Mouse (Mus musculus) hindbrain, postnatal 0 days (tissue): Measurements from ENCODE around the gene Slc15a2. TPM values are rescaled to one million over a fixed set of nuclear protein-coding genes. Genes with fewer than 3 reads are reported as not detected.
A peak's percentile ranks its signal among the peaks of the same experiment; 100 is the strongest.

Experiments
- ATAC-seq: fragments of 200-750 bp; cut with Nextera tagmentation; 2 replicates; pipeline ENCODE4 v1.8.0; 2017; ENCODE audit warnings: mild to moderate bottlenecking, moderate TSS enrichment, moderate library complexity
- DNase-seq: peaks from one replicate; pipeline ENCODE4 v3.0.0-alpha.2; 2015; ENCODE audit warnings: low spot score
- H3K27ac ChIP-seq: fragments of 300-500 bp; sonication (generic); 2 replicates; pipeline ENCODE4 v1.5.1; 2014; ENCODE audit warnings: mild to moderate bottlenecking
- H3K27me3 ChIP-seq: fragments of 300-500 bp; sonication (generic); 2 replicates; pipeline ENCODE4 v1.6.1; 2014; ENCODE audit warnings: low read length, mixed read lengths; ENCODE audit not compliant: insufficient read depth
- H3K36me3 ChIP-seq: fragments of 300-500 bp; sonication (generic); 2 replicates; pipeline ENCODE4 v1.6.1; 2014; ENCODE audit warnings: low read length, mixed read lengths; ENCODE audit not compliant: insufficient read depth
- H3K4me1 ChIP-seq: fragments of 300-500 bp; sonication (generic); 2 replicates; pipeline ENCODE4 v1.6.1; 2014; ENCODE audit warnings: antibody characterized with exemption, low read length, mixed read lengths; ENCODE audit not compliant: insufficient read depth
- H3K4me2 ChIP-seq: fragments of 300-500 bp; sonication (generic); 2 replicates; pipeline ENCODE4 v1.6.1; 2014; ENCODE audit warnings: low read depth, mild to moderate bottlenecking, low read length, moderate library complexity, mixed read lengths
- H3K4me3 ChIP-seq: fragments of 300-500 bp; sonication (generic); 2 replicates; pipeline ENCODE4 v1.5.1; 2014; ENCODE audit warnings: low read length
- H3K9ac ChIP-seq: fragments of 300-500 bp; sonication (generic); replicated peaks from 2 replicates; pipeline ENCODE4 v1.6.1; 2014; ENCODE audit warnings: mild to moderate bottlenecking, low read length, moderate library complexity, mixed read lengths
- H3K9me3 ChIP-seq: fragments of 300-500 bp; sonication (generic); 2 replicates; pipeline ENCODE4 v1.6.1; 2016; ENCODE audit warnings: low read length, mixed read lengths
- CTCF ChIP-seq: IDR thresholded peaks from 2 replicates; pipeline ENCODE4 v1.5.1; 2016; ENCODE audit warnings: antibody characterized with exemption, control low read depth, low read depth
- WGBS: fragments of 180-500 bp; shearing (Covaris S2); extraction: QIAGEN DNeasy Blood & Tissue Kit; methylation state at CpG from one replicate; pipeline ENCODE4 v1.1.7; 2014; 5-methylcytosine and 5-hydroxymethylcytosine counted together
- polyA plus RNA-seq: library from polyadenylated mRNA; unstranded; fragments of >200 nt; fragmentation: Nextera tagmentation; extraction: Ambion mirVana; gene quantifications from 2 replicates; pipeline ENCODE4 v1.2.1, GENCODE M21; 2015
- total RNA-seq: library from RNA; depleted of rRNA; stranded (reverse); fragments of >200 nt; gene quantifications from 2 replicates; pipeline ENCODE4 v1.2.3, GENCODE M21; 2014

The Slc15a2 gene
- total and polyA plus RNA-seq, 2 experiments from 2014 or later = 25.5 to 30.3 TPM

DNA sequence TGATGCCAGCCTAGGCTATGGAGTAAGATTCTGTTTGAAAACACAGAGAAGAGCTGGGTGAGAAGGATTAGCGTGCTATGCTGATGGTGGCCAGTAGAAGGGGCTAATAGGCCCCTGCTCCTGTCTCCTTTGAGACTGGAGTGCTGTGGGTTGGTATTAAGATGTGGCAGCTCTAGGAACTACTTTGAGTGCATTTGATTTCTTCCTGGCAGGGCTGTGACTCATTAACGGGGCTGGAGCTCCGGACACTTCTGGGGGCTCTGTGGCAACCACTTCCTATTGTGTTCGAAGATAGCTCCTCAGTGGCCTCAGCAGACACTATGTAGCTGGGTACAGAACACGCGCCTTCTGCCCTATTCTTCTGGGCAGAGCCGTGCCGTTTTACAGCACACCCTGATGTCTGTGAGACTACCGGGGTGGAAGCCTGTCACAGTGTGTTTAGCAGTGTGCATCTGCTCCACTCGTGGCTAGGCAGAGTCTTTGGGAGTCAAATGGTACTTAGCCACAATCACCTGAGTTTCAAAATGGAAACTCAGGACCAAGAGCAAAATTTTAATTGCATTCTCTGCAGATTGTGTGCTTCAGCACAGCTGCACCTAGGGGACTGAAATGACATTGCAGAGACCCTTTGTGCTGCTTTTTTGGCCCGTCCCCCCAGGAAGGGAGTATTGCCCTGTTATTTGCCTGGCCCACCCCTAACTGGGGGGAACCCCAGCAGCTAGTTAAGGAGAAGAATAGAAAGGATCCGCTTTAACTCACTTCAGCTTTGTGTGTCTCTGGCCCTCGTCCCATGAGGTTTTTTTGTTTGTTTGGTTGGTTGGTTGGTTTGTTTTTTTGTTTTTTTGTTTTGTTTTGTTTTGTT, 64.3 kb downstream of the Slc15a2 start:
- H3K27me3 ChIP-seq = no peaks in the 10 kb centered on the region
- no peak overlapping the region for H3K27ac ChIP-seq
- no peak overlapping the region for H3K4me2 ChIP-seq
- peak; percentile 21; the same call in 1 of the 2 replicates for ATAC-seq
- no peak overlapping the region for H3K9ac ChIP-seq
- H3K4me3 ChIP-seq = no peak overlapping the region
- H3K9me3 ChIP-seq = no peaks in the 10 kb centered on the region
- TF ChIP-seq CTCF = peak; percentile 40
- no peaks in the 10 kb centered on the region for H3K4me1 ChIP-seq
- H3K36me3 ChIP-seq = no peaks in the 10 kb centered on the region
- 54% methylated on average over 13 of the region's 13 CpGs for WGBS
- DNase-seq = peak; percentile 17

- TF ChIP-seq CTCF = no peak
- Histone ChIP-seq H3K4me3 (no peak overlapping the region), H3K27ac (no peak overlapping the region), H3K27me3 (no peaks in the 10 kb centered on the region), H3K4me2 (no peak overlapping the region), H3K36me3 (no peaks in the 10 kb centered on the region), H3K9me3 (no peaks in the 10 kb centered on the region), H3K4me1 (no peaks in the 10 kb centered on the region), H3K9ac (no peak overlapping the region)
- DNase-seq (no peak), ATAC-seq (no peak)
Observed at GRCm38 (mm10) chr16:36718637-36719036, 66.1 kb downstream of the Slc15a2 start.

DNA sequence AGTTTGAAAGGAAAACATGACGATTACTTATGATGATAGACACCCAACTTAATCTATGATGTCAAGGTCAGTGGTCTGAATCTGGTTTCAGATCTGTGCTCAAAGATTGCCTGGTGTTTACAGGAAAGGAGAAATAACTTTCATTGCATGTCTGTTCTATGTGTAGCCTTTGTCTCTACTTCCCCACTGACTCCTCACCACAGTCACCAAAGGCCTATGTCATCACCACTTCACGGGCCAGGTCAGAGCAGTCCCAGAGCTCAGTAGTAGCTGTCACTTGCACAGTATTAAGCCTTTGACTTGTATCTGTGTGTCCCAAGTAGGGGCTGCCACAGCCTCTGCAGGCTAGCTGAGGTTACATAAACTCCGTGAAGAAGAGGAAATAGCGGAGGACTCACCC, 67.3 kb downstream of the Slc15a2 start:
- no peak for ATAC-seq
- TF ChIP-seq CTCF = no peak
- WGBS = 89% methylated on average over 4 of the region's 4 CpGs

GRCm38 (mm10) chr16:36711760-36712159, 73.0 kb downstream of the Slc15a2 start:
- Histone ChIP-seq H3K9me3 (no peaks in the 10 kb centered on the region), H3K4me1 (no peaks in the 10 kb centered on the region), H3K4me3 (no peak overlapping the region), H3K4me2 (no peak overlapping the region), H3K36me3 (no peaks in the 10 kb centered on the region), H3K27ac (no peak overlapping the region), H3K27me3 (no peaks in the 10 kb centered on the region), H3K9ac (no peak overlapping the region)
- no peak for TF ChIP-seq CTCF
- 90% methylated on average over 12 of the region's 12 CpGs for WGBS
- ATAC-seq (no peak), DNase-seq (no peak)

More for the DNA sequence above, 67.3 kb downstream of the Slc15a2 start:
- H3K27me3 ChIP-seq = no peaks in the 10 kb centered on the region
- H3K36me3 ChIP-seq = no peaks in the 10 kb centered on the region
- H3K9me3 ChIP-seq = no peaks in the 10 kb centered on the region
- DNase-seq = no peak
- H3K4me3 ChIP-seq = no peak overlapping the region
- no peak overlapping the region for H3K27ac ChIP-seq
- no peak overlapping the region for H3K9ac ChIP-seq
- H3K4me1 ChIP-seq = no peaks in the 10 kb centered on the region
- H3K4me2 ChIP-seq = no peak overlapping the region

DNA sequence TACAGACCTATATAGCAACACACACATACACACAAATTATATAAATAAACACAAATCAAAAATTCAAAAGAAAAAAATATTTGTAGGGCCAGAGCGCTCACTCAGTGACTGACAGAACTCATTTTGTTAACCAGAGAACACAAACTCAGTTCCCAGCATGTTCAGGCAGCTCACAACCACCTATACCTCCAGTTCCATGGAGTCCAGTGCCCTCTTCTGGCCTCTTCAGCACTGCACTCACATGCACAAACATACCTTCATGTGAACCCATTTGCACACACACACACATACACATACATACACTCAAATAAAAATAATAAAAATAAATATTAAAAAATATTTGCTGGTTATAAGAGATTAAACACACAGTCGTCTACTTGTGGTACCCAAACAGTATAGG, 74.0 kb downstream of the Slc15a2 start:
- DNase-seq (no peak), ATAC-seq (no peak)
- Histone ChIP-seq H3K4me2 (no peak overlapping the region), H3K9me3 (no peaks in the 10 kb centered on the region), H3K9ac (no peak overlapping the region), H3K4me3 (no peak overlapping the region), H3K4me1 (no peaks in the 10 kb centered on the region), H3K36me3 (no peaks in the 10 kb centered on the region), H3K27ac (no peak overlapping the region), H3K27me3 (no peaks in the 10 kb centered on the region)
- TF ChIP-seq CTCF = no peak
- WGBS = 92% methylated on average over 2 of the region's 2 CpGs

GRCm38 (mm10) chr16:36709405-36709804, 75.4 kb downstream of the Slc15a2 start:
- H3K4me3 ChIP-seq = no peak overlapping the region
- no peak overlapping the region for H3K9ac ChIP-seq
- H3K36me3 ChIP-seq = no peaks in the 10 kb centered on the region
- ATAC-seq (no peak), DNase-seq (no peak)
- WGBS = 95% methylated on average over 17 of the region's 17 CpGs
- H3K4me2 ChIP-seq = no peak overlapping the region
- no peak overlapping the region for H3K27ac ChIP-seq
- no peak for TF ChIP-seq CTCF
- no peaks in the 10 kb centered on the region for H3K27me3 ChIP-seq
- H3K9me3 ChIP-seq = no peaks in the 10 kb centered on the region
- H3K4me1 ChIP-seq = no peaks in the 10 kb centered on the region

DNA sequence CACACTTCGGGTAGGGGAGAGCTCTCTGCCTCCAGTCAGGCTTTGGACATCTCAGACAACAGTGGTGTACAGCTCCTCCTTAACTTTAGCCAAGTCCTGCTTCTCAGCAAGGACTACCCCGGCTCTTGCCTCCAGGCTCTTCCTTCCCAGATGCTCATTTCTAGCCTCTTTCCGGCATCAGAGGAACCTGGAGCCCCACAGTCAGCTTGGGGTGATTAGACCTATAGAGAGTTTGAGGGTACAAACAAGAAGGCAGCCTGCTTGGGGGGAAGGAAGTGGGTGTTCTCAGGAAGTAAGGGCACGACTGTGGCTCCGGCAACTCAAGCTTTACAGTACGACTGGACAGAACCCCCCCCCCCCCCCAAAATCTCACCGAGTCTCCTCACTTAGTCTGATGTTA, 76.0 kb downstream of the Slc15a2 start:
- H3K4me3 ChIP-seq = no peak overlapping the region
- TF ChIP-seq CTCF = no peak
- no peaks in the 10 kb centered on the region for H3K4me1 ChIP-seq
- H3K27ac ChIP-seq = no peak overlapping the region
- H3K36me3 ChIP-seq = no peaks in the 10 kb centered on the region
- no peak overlapping the region for H3K4me2 ChIP-seq
- no peaks in the 10 kb centered on the region for H3K27me3 ChIP-seq
- 86% methylated on average over 7 of the region's 7 CpGs for whole genome bisulfite sequencing
- no peak for ATAC-seq
- H3K9me3 ChIP-seq = no peaks in the 10 kb centered on the region
- H3K9ac ChIP-seq = no peak overlapping the region
- DNase-seq = no peak
